Mouse (Mus musculus): ENCODE data around the gene Nr2f2. TPM values are rescaled to one million over a fixed set of nuclear protein-coding genes. Genes with fewer than 3 reads are reported as not detected.

Nr2f2 gene
- polyA plus RNA-seq, 1 experiment from 2014 or later = 99.8 TPM

DNA sequence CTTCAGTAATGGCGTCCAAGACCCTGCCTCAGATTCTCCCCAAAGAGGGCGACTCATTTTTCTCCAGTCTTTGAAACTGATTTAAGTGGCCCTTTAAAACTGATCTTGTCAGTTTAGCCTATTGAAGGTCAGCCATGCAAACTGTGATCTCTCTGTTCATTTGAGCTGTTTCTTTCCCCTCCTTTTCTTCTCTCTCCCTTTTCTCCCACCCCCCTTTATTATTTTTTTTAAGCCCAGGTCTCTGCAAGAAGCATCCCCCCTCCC, 11.2 kb downstream of the Nr2f2 start:
- no peak for DNase-seq (ENCODE audit: low spot score)
- Histone ChIP-seq H3K9me3 (no peaks in the 10 kb centered on the region), H3K4me3 (peak overlapping the region; percentile 95), H3K4me1 (peaks cover 63% of the 10 kb centered on the region), H3K27ac (replicated peaks) (peak overlapping the region; percentile 99), H3K36me3 (replicated peaks) (peaks cover 67% of the 10 kb centered on the region), H3K27me3 (replicated peaks; ENCODE audit: low read depth, poor library complexity, severe bottlenecking) (peaks cover 34% of the 10 kb centered on the region; the same call in 1 of the 2 replicates)
- 3% methylated on average over 2 of the region's 2 CpGs for WGBS

DNA sequence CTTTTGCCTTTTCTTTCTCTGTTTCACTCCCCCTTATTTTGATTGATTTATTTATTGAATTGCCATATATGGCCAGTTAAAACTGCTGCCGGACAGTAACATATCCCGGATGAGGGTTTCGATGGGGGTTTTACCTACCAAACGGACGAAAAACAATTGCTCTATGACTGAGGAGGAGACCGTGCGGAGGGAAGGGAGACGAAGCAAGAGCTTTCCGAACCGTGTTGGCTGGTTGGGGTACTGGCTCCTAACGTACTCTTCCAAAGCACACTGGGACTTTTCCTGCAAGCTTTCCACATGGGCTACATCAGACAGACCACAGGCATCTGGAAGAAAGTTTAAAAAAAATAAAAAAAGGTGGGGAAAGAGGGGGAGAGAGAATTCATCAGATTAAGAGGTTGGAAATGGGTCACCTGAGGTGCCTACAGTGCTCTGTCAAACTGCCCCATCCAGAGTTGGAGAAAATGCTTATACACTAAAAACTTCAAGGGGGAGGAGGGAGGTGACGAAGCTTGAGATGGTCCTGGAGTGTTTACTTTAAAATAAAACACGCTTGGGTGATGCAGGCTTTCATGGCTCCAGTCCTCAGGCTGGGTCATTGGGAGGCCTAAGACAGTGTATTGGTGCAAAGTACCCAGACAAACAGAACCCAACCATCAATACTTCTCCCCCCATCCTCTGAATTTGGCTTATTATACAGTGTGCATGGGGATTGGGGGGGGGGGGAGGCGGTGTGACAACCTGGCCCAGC, 11.8 kb downstream of the Nr2f2 start:
- Histone ChIP-seq H3K27me3 (replicated peaks; ENCODE audit: low read depth, poor library complexity, severe bottlenecking) (peaks cover 39% of the 10 kb centered on the region), H3K4me3 (peak overlapping the region; percentile 95), H3K9me3 (no peaks in the 10 kb centered on the region), H3K4me1 (peaks cover 68% of the 10 kb centered on the region), H3K27ac (replicated peaks) (peak overlapping the region; percentile 99), H3K36me3 (replicated peaks) (peaks cover 64% of the 10 kb centered on the region)
- peak; percentile 40 for DNase-seq (ENCODE audit: low spot score)
- 3% methylated on average over 14 of the region's 14 CpGs for WGBS

DNA sequence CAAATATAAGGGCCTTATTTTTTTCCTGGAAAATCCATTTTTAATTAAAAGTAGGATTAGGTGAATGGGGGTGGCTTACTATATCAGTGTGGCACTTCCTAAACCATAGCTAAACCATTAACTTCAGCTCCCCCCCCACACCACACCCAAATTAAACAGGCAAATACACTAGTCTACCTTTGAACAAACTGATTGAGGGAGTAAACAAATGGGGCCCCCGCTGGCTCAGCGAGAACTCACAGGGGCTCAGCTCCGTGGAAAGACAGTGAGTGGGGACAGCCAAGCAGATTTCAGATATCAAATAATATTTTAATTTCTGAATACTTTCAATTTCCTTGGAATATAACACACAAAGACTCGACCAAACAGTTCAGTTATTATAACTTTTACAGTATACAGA, 13.4 kb downstream of the Nr2f2 start:
- Histone ChIP-seq H3K27ac (replicated peaks) (peak overlapping the region; percentile 99), H3K4me1 (peaks cover 83% of the 10 kb centered on the region), H3K4me3 (peak overlapping the region; percentile 95), H3K27me3 (replicated peaks; ENCODE audit: low read depth, poor library complexity, severe bottlenecking) (peaks cover 46% of the 10 kb centered on the region), H3K36me3 (replicated peaks) (peaks cover 52% of the 10 kb centered on the region), H3K9me3 (no peaks in the 10 kb centered on the region)
- 7% methylated on average over 4 of the region's 4 CpGs for WGBS
- DNase-seq (ENCODE audit: low spot score) = peak; percentile 26

DNA sequence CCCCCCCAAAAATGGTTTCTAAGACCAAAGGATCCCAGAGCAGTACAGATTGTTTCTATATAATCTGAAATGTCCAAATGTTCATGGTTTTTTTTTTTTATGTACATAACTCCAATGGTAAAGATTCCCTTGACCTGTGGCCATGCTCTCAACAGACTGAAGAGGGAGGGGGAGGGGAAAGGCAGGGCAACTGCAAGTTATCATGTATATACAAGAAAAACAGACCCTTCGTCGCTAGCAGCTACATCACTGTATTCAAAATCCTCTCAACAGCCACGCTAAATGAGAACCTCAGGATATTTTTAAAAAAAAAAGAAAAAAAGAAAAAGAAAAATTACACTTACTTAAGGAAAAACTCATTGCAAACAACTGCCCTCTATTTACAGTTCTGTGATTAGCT, 13.9 kb downstream of the Nr2f2 start:
- Histone ChIP-seq H3K4me3 (peak overlapping the region; percentile 95), H3K27ac (replicated peaks) (peak overlapping the region; percentile 99), H3K27me3 (replicated peaks; ENCODE audit: low read depth, poor library complexity, severe bottlenecking) (peaks cover 46% of the 10 kb centered on the region), H3K9me3 (no peaks in the 10 kb centered on the region), H3K36me3 (replicated peaks) (peaks cover 52% of the 10 kb centered on the region), H3K4me1 (peaks cover 83% of the 10 kb centered on the region)
- 4% methylated on average over 3 of the region's 3 CpGs for WGBS
- peak; percentile 43 for DNase-seq (ENCODE audit: low spot score)

DNA sequence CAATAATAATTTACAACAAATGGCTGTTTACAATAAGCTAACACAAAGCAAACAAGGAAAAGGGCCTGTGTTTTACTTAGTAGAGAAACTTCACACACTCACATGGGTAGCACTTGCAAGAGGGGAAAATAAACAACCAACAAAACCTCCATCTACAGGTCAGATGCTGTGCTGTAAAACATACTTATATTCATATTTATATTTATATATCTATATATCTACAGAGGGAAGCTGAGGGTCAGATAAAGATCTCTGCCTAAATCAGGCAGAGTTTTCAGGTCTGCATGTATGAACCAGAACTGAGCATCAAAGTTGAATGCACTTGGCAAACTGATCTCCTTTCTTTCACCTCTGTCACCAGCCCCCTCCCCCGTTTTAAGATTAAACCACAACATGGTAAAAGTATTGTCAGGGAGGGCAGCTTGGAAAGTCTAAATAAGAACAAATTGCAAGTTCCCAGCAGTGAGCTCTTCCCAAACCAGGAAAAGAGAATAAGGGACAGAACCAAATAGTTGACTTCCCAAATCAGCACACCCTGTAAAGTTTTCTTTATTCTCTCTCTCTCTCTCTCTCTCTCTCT, 14.5 kb downstream of the Nr2f2 start:
- DNase-seq (ENCODE audit: low spot score) = peak; percentile 25

DNA sequence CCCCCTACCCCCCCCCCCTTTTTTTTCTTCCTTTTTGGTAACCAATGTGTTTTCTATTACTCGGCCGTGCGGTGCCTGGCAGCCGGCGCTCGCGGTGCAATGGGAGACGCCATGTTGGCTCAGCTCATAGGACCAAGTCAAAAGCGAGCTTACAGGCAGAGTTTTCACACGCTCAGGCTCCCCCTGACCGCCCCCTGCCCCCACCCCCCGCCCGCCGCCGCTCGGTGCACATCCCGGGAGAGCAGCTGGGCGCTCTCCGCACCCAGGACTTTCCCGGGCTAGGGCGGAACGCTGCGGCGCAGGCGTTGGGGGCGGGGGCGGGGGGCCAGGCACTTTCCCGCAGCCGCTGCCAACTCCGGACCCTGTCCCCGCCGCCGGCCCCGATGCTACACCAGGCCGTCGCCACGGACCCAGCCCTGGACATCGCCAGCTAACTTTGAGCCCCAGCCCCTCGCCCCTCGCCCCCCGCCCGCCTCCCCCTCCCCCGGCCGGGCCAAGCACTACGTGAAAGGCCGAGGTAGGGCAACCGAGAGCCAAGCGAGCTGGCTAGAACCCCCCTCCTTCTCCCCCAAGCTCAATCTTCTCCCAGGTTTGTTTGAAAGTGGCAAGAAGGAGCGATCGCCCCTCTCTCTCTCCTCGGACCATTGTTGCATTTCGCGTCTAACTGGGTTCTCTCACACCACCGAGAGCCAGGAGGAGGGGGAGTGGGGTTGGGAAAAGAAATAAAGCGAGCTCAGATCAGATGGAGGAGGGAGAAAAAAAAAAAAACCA, 15.6 kb downstream of the Nr2f2 start:
- peak overlapping the region; percentile 95 for H3K4me3 ChIP-seq
- peak; percentile 87 for DNase-seq (ENCODE audit: low spot score)
- H3K27me3 ChIP-seq (replicated peaks; ENCODE audit: low read depth, poor library complexity, severe bottlenecking) = peaks cover 40% of the 10 kb centered on the region
- WGBS = under 1% methylated on average over 55 of the region's 55 CpGs
- peak overlapping the region; percentile 99 for H3K27ac ChIP-seq (replicated peaks)
- peaks cover 44% of the 10 kb centered on the region for H3K36me3 ChIP-seq (replicated peaks)
- no peaks in the 10 kb centered on the region for H3K9me3 ChIP-seq
- peaks cover 83% of the 10 kb centered on the region for H3K4me1 ChIP-seq

More for the DNA sequence above, 14.5 kb downstream of the Nr2f2 start:
- Histone ChIP-seq H3K4me1 (peaks cover 83% of the 10 kb centered on the region), H3K27ac (replicated peaks) (peak overlapping the region; percentile 99), H3K27me3 (replicated peaks; ENCODE audit: low read depth, poor library complexity, severe bottlenecking) (peaks cover 46% of the 10 kb centered on the region), H3K36me3 (replicated peaks) (peaks cover 51% of the 10 kb centered on the region), H3K9me3 (no peaks in the 10 kb centered on the region), H3K4me3 (peak overlapping the region; percentile 95)
- WGBS = 0% methylated on average over 1 of the region's 1 CpGs

DNA sequence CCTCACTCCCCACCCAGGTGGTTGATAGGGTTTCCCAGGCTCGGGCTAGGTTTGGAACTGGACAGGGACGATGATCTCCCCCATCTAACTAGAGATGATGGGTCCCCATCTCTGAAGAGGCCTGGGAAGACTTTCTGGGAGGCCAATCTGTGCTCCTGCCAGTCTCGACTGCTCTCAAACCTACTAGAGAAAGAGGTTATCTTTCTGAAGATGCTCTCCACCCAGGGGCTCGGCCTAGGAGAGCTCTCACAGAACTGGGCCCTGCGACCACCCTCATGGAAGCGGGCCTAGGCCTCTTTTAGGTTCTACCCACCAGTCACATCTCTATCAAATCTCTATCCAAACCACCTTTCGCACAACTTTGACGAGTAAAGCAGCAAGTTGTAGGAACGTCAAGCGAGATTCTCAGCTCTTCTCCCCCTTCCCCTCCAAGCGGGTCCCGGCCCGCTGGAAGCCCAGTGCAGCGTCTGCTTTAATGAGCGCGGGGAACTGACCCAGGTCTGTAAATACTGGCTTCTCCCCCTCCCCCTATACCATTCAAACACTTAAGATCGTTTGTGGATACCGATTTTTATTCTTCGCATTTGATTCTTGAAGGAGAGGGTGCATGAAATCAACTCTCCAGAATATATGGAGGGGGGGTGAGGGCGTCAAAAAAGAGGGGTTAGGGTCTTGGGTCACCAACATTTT, 16.4 kb downstream of the Nr2f2 start:
- Histone ChIP-seq H3K27ac (replicated peaks) (peak overlapping the region; percentile 99), H3K27me3 (replicated peaks; ENCODE audit: low read depth, poor library complexity, severe bottlenecking) (peaks cover 36% of the 10 kb centered on the region), H3K36me3 (replicated peaks) (peaks cover 35% of the 10 kb centered on the region), H3K9me3 (no peaks in the 10 kb centered on the region), H3K4me1 (peaks cover 83% of the 10 kb centered on the region), H3K4me3 (peak overlapping the region; percentile 95)
- 3% methylated on average over 20 of the region's 20 CpGs for WGBS
- DNase-seq (ENCODE audit: low spot score) = peak; percentile 63

DNA sequence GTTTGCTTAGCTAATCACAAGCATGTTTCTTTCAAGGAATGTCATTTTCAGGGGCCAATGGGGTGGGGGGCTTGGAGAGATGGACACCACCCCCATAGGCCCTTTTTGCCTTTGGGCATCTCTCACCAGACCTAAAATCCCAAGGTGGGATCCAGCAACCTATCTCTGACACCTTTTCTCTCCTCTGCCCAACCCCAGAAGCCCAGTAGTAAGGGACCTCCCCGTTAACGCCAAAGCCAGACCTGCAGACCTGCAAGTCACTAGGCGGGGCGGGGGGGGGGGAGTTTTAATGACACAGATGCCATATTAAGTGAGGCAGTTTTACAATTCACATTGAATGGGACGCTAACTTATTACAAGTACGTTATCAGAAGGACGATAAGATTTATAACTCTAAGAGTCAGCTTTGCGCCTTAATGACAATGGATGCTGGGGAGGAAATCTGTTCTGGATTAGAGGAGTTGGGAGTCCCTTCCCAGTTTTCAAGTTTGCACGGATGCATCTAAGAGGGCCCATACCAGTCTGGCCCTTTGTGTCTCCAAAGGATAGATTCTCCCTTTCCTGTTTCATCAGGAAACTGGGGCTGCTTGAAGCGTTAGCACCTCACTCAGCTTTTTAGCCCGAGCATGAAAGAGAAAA, 17.4 kb downstream of the Nr2f2 start:
- Histone ChIP-seq H3K27ac (replicated peaks) (peak overlapping the region; percentile 99), H3K36me3 (replicated peaks) (peaks cover 26% of the 10 kb centered on the region), H3K27me3 (replicated peaks; ENCODE audit: low read depth, poor library complexity, severe bottlenecking) (peaks cover 45% of the 10 kb centered on the region), H3K4me1 (peaks cover 85% of the 10 kb centered on the region), H3K9me3 (no peaks in the 10 kb centered on the region), H3K4me3 (peak overlapping the region; percentile 95)
- WGBS = 4% methylated on average over 11 of the region's 11 CpGs
- peak; percentile 66 for DNase-seq (ENCODE audit: low spot score)

DNA sequence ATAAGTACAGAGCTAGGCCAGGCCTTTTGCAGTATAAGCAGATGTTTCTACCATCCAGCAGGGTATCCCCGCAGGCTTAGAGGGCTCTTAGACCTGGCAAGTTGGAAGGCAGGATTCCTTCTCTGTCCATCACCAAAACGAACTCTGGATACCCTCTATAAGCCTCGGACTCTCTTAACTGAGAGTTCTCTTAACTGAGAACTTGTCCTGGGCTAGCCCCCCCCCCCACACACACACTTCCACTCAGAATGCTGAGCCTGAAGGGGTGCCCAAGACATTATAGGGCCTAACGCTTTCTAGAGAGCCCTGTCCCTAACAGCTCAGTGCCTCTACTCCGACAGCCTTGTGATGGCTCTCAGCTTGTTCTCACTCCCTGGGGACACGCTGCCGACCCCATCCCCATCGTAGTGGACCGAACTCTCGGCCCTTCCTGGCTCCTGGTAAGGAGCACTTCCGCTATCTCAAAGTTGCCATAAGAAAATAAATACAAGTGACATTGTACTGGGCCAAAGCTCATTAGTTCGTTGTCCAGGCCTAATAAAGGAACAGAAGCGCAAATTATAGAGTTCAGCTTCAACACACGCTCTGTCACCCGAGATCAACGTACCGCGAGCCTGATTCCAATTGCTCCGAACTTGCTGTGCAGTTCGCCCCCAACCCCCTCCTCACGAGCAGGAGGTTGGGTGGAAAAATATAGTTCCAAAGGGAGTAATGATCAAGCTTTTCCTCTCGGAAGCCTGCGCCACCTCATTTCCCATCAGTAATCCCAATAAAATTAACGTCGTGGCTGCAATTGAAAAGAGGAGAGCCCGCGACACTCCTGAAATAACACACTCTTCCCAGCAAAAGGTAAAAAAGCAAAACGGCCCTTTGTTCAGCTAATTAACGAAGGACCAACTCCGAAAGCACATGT, 18.2 kb downstream of the Nr2f2 start:
- Histone ChIP-seq H3K4me3 (peak overlapping the region; percentile 95), H3K4me1 (peaks cover 92% of the 10 kb centered on the region), H3K36me3 (replicated peaks) (peaks cover 26% of the 10 kb centered on the region), H3K27me3 (replicated peaks; ENCODE audit: low read depth, poor library complexity, severe bottlenecking) (peaks cover 53% of the 10 kb centered on the region), H3K9me3 (no peaks in the 10 kb centered on the region), H3K27ac (replicated peaks) (peak overlapping the region; percentile 99)
- 3% methylated on average over 30 of the region's 30 CpGs for WGBS
- peak; percentile 56 for DNase-seq (ENCODE audit: low spot score)

DNA sequence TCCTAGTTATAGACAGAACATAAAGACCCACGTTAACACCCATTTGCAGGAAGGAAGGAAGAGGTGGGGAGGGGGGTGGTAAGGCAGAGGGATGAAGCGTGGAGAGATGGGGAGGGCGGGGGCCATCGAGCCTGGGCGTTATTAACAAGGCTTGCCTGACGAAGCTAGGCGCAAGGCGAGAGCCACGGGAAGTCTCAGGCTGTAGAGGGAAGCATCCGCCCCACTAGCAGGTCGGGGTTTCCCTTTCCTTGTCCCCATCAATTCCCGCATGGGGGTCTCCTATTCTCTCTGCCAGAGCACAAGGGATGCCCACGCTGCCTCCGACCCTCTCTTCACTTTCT, 18.9 kb downstream of the Nr2f2 start:
- DNase-seq (ENCODE audit: low spot score) = no peak
- Histone ChIP-seq H3K36me3 (replicated peaks) (peaks cover 23% of the 10 kb centered on the region), H3K4me1 (peaks cover 92% of the 10 kb centered on the region), H3K27ac (replicated peaks) (peak overlapping the region; percentile 99), H3K9me3 (no peaks in the 10 kb centered on the region), H3K4me3 (peak overlapping the region; percentile 95), H3K27me3 (replicated peaks; ENCODE audit: low read depth, poor library complexity, severe bottlenecking) (peaks cover 60% of the 10 kb centered on the region)
- 11% methylated on average over 14 of the region's 14 CpGs for WGBS

DNA sequence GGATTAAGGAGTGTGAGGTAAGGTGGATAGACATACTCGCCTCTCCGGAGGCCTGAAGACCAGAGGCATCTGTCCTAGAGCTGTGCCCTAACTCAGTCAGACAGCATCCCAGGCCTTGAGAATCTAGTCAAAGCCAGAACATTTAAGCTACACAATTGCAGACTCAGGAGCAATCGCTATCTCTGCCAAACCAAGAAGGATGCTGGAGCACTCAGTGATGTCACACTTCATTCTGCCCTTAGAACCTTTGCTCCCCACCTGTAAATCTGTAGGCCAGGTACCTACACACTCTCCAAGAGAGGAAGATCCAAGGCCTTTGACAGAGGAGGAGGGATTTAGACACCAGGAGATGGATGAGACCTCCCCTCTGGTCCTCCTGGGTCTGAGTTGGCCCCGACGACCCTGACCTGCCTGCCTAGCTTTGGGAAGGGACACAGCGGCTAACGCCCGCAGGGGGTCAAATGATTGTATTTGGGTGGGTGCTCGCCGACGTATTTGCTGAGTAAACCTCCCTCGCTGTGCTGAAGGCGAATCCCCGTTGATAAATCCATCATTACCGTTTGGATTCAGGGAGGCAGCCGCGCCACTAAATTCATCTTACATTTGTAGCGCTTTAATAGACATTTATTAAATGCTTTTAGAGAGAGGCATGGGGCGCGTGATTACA, 19.5 kb downstream of the Nr2f2 start:
- Histone ChIP-seq H3K9me3 (no peaks in the 10 kb centered on the region), H3K36me3 (replicated peaks) (peaks cover 23% of the 10 kb centered on the region), H3K4me3 (peak overlapping the region; percentile 95), H3K27me3 (replicated peaks; ENCODE audit: low read depth, poor library complexity, severe bottlenecking) (peaks cover 65% of the 10 kb centered on the region), H3K27ac (replicated peaks) (peak overlapping the region; percentile 99), H3K4me1 (peaks cover 89% of the 10 kb centered on the region)
- peak; percentile 46 for DNase-seq (ENCODE audit: low spot score)
- 10% methylated on average over 20 of the region's 20 CpGs for WGBS

Measured in embryonic facial prominence, embryonic 10.5 days (tissue).